Mouse (Mus musculus) lung, embryonic 15.5 days (tissue): ENCODE data around the gene Nipa1. TPM values are rescaled to one million over a fixed set of nuclear protein-coding genes. Genes with fewer than 3 reads are reported as not detected.

Experiments used
- ATAC-seq: fragments of 200-750 bp; cut with Nextera tagmentation; 2 replicates; pipeline ENCODE4 v1.8.0; 2017; ENCODE audit warnings: moderate number of reproducible peaks, borderline replicate concordance; ENCODE audit not compliant: low FRiP score, low TSS enrichment; ENCODE audit errors: extremely low read depth
- H3K27ac ChIP-seq: fragments of 300-500 bp; sonication (generic); 2 replicates; pipeline ENCODE4 v1.5.1; 2015; ENCODE audit warnings: moderate library complexity, mild to moderate bottlenecking, inconsistent platforms
- H3K27me3 ChIP-seq: fragments of 300-500 bp; sonication (generic); 2 replicates; pipeline ENCODE4 v1.6.1; 2015; ENCODE audit warnings: inconsistent platforms
- H3K36me3 ChIP-seq: fragments of 300-500 bp; sonication (generic); 2 replicates; pipeline ENCODE4 v1.6.1; 2015; ENCODE audit warnings: inconsistent platforms
- H3K4me1 ChIP-seq: fragments of 300-500 bp; sonication (generic); 2 replicates; pipeline ENCODE4 v1.6.1; 2015; ENCODE audit warnings: inconsistent platforms
- H3K4me2 ChIP-seq: fragments of 300-500 bp; sonication (generic); 2 replicates; pipeline ENCODE4 v1.6.1; 2015; ENCODE audit warnings: inconsistent platforms, mild to moderate bottlenecking, moderate library complexity
- H3K4me3 ChIP-seq: fragments of 300-500 bp; sonication (generic); 2 replicates; pipeline ENCODE4 v1.5.1; 2015; ENCODE audit warnings: mild to moderate bottlenecking, inconsistent platforms
- H3K9ac ChIP-seq: fragments of 300-500 bp; sonication (generic); 2 replicates; pipeline ENCODE4 v1.6.1; 2015; ENCODE audit warnings: inconsistent platforms
- H3K9me3 ChIP-seq: fragments of 300-500 bp; sonication (generic); 2 replicates; pipeline ENCODE4 v1.6.1; 2016; ENCODE audit warnings: inconsistent platforms
- WGBS: fragments of 180-500 bp; shearing (Covaris S2); methylation state at CpG from one replicate; pipeline ENCODE4 v1.1.7; 2015; 5-methylcytosine and 5-hydroxymethylcytosine counted together
- polyA plus RNA-seq: library from polyadenylated mRNA; unstranded; fragments of >200 nt; fragmentation: Nextera tagmentation; extraction: Ambion mirVana; gene quantifications from 2 replicates; pipeline ENCODE4 v1.2.1, GENCODE M21; 2015

The Nipa1 gene
- 7.3 and 8.0 TPM in 2 replicates for polyA plus RNA-seq

- H3K4me1 ChIP-seq, result peaks cover 11% of the 10 kb centered on the region
- H3K4me2 ChIP-seq, result peak within 1 kb of the TSS; percentile 77
- WGBS, result 34% methylated on average over 3 of the region's 3 CpGs
- ATAC-seq, result no peak
- H3K27ac ChIP-seq, result peak within 1 kb of the TSS; percentile 66
- no peaks in the 10 kb centered on the region for H3K9me3 ChIP-seq
- peak within 1 kb of the TSS; percentile 68 for H3K4me3 ChIP-seq
- no peaks in the 10 kb centered on the region for H3K36me3 ChIP-seq
- no peaks in the 10 kb centered on the region for H3K27me3 ChIP-seq
- H3K9ac ChIP-seq, result peak within 1 kb of the TSS; percentile 75
These were observed at the start of gene Nipa1 for GRCm38 (mm10) chr7:56019930-56020253. TSS of gene Nipa1 (minus strand) at chr7:56019954.

DNA sequence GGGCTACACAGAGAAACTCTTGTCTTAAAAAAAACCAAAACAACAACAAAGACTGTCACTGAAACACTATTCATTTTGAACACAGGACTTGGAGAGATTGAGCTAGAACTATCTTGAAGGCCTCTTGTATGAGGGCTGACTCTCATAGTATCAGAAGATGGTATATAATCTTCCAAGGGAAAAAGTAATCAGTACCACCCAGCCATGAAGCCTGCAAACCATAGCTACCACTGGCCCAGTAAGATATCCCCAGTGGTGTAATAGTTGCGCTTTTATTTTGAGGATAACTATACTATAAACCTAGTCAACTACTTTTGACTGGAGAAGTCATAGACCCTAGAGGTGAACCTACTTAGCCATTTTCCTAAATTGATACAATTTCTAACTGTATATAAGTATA, 46.9 kb upstream of the Nipa1 start:
- Histone ChIP-seq H3K4me1 (no peaks in the 10 kb centered on the region), H3K4me2 (no peak overlapping the region), H3K9me3 (no peaks in the 10 kb centered on the region), H3K36me3 (no peaks in the 10 kb centered on the region; the same call in 1 of the 2 replicates), H3K27me3 (no peaks in the 10 kb centered on the region), H3K9ac (no peak overlapping the region), H3K4me3 (no peak overlapping the region), H3K27ac (no peak overlapping the region)
- ATAC-seq, result no peak
- WGBS, result 93% methylated on average over 1 of the region's 1 CpGs

DNA sequence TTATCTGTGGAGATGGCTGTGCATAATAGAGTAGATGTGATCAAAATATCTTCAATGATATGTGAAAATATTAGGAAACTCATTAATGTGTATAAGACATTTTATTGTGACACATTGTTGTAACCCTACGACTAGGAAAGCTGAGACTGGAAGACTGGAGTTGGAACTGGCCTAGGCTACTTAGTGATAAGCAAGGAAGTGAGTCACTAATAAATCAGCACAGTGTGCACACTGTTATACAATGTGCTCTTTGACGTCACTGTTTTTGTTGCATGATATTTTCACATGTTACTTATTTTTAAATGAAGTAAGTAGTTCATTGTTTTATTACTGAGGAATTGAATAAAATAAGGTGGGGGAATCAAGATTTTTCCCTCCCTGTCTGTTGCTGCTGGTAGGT, 46.4 kb upstream of the Nipa1 start:
- no peak overlapping the region for H3K4me2 ChIP-seq
- H3K4me3 ChIP-seq, result no peak overlapping the region
- WGBS, result 57% methylated on average over 2 of the region's 2 CpGs
- ATAC-seq, result no peak
- H3K27me3 ChIP-seq, result no peaks in the 10 kb centered on the region
- no peaks in the 10 kb centered on the region; the same call in 1 of the 2 replicates for H3K36me3 ChIP-seq
- H3K9me3 ChIP-seq, result no peaks in the 10 kb centered on the region
- H3K9ac ChIP-seq, result no peak overlapping the region
- no peak overlapping the region for H3K27ac ChIP-seq
- H3K4me1 ChIP-seq, result no peaks in the 10 kb centered on the region

DNA sequence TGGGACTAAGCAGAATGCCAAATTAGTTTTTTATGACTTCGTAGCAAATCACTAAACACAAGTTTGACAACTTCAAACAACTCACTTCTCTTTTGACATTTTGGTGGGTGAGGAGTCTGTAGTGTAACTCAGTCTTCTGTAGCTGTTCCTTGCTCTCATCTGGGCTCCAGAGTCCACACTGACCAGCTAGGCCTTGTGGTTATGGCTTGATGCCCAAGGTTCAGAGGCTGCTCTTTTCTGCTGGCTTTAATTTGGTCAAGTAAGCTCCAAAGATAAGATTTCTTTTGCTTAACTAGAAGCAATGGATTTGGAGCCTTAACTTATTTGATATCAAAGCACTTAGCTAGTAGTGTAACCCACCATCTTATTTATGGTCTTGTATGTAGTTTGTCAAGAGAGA, 45.1 kb upstream of the Nipa1 start:
- no peak for ATAC-seq
- H3K4me3 ChIP-seq, result no peak overlapping the region
- 87% methylated on average over 1 of the region's 1 CpGs for WGBS
- no peaks in the 10 kb centered on the region for H3K36me3 ChIP-seq
- H3K27ac ChIP-seq, result no peak overlapping the region
- no peaks in the 10 kb centered on the region for H3K4me1 ChIP-seq
- H3K27me3 ChIP-seq, result no peaks in the 10 kb centered on the region
- H3K9me3 ChIP-seq, result no peaks in the 10 kb centered on the region
- H3K9ac ChIP-seq, result no peak overlapping the region
- H3K4me2 ChIP-seq, result no peak overlapping the region

GRCm38 (mm10) chr7:56055338-56055737, 35.6 kb upstream of the Nipa1 start:
- Histone ChIP-seq H3K4me1 (peaks cover 9% of the 10 kb centered on the region), H3K36me3 (peaks cover 11% of the 10 kb centered on the region; the same call in 1 of the 2 replicates), H3K9me3 (no peaks in the 10 kb centered on the region), H3K4me2 (no peak overlapping the region), H3K27me3 (no peaks in the 10 kb centered on the region), H3K9ac (no peak overlapping the region), H3K27ac (no peak overlapping the region), H3K4me3 (no peak overlapping the region)
- WGBS, result 88% methylated on average over 3 of the region's 3 CpGs
- ATAC-seq, result no peak

- Histone ChIP-seq H3K4me2 (no peak overlapping the region), H3K9me3 (no peaks in the 10 kb centered on the region), H3K36me3 (peaks cover 11% of the 10 kb centered on the region; the same call in 1 of the 2 replicates), H3K4me1 (peaks cover 9% of the 10 kb centered on the region), H3K9ac (no peak overlapping the region), H3K4me3 (no peak overlapping the region), H3K27ac (no peak overlapping the region), H3K27me3 (no peaks in the 10 kb centered on the region)
- ATAC-seq, result no peak
These were observed 33.2 kb upstream of the Nipa1 start for GRCm38 (mm10) chr7:56052996-56053395.

GRCm38 (mm10) chr7:56050487-56050911, 30.7 kb upstream of the Nipa1 start:
- Histone ChIP-seq H3K9ac (peak overlapping the region; percentile 74), H3K4me1 (peaks cover 9% of the 10 kb centered on the region), H3K36me3 (no peaks in the 10 kb centered on the region), H3K4me3 (peak overlapping the region; percentile 71), H3K4me2 (peak overlapping the region; percentile 63), H3K27ac (peak overlapping the region; percentile 87), H3K9me3 (no peaks in the 10 kb centered on the region), H3K27me3 (no peaks in the 10 kb centered on the region)
- 1% methylated on average over 18 of the region's 18 CpGs for WGBS
- peak; percentile 46; the same call in 1 of the 2 replicates for ATAC-seq

DNA sequence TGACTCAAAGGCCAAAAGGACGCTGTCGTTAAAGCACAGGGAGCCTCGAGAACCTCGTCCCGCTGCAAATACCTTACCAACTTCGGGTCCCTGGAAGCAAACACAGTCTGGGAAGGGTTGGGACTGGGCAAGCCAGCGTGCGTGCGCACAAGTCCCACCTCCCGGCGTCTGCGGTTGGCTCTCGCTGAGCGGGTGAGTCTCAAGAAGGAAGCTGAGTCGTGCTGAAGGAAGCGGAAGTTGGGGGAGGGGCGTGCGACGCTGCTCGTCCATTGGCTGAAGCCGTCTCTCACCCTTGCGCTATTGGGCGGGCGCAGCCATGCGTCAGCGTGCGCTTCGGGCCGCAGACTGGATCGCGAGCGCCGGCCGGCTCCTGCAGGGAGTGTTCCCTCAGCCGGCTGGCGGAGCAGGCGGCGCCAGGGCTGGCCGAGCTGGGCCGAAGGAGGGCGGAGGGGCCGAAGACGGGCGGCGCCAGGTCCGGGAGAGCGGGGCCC, 30.1 kb upstream of the Nipa1 start, which contains the start of gene Herc2:
Gene Herc2, plus strand, starts transcription at position 366 of the 491 bp plus-strand sequence.
- WGBS, result under 1% methylated on average over 40 of the region's 47 CpGs
- Histone ChIP-seq H3K4me2 (peak within 1 kb of the TSS; percentile 63), H3K4me1 (peaks cover 9% of the 10 kb centered on the region), H3K9me3 (no peaks in the 10 kb centered on the region), H3K9ac (peak within 1 kb of the TSS; percentile 74), H3K36me3 (no peaks in the 10 kb centered on the region), H3K27ac (peak within 1 kb of the TSS; percentile 87), H3K27me3 (no peaks in the 10 kb centered on the region), H3K4me3 (peak within 1 kb of the TSS; percentile 71)
- peak; percentile 100 for ATAC-seq

- Histone ChIP-seq H3K4me3 (no peak overlapping the region), H3K27ac (no peak overlapping the region), H3K4me1 (peaks cover 9% of the 10 kb centered on the region), H3K9ac (no peak overlapping the region), H3K27me3 (no peaks in the 10 kb centered on the region), H3K36me3 (no peaks in the 10 kb centered on the region), H3K4me2 (no peak overlapping the region), H3K9me3 (no peaks in the 10 kb centered on the region)
- 77% methylated on average over 1 of the region's 1 CpGs for WGBS
- ATAC-seq, result no peak
These were observed 27.4 kb upstream of the Nipa1 start for GRCm38 (mm10) chr7:56047178-56047577.

DNA sequence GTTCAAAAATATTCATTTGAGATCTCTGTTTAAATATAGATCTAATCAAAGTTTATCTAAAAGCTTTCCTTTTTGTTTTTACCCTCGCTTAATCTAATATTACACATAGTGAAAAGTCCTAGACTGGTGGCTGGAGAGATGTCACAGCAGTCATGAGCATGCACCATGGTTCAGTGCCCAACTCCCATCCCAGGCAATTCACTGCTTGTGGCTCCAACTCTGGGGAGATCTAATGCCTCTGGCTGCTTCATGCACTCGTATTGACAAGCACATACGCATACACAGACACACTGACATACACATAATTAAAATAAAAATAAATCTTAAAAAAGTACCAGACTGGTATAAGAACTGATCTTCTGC, 24.5 kb upstream of the Nipa1 start:
- H3K9ac ChIP-seq, result no peak overlapping the region

DNA sequence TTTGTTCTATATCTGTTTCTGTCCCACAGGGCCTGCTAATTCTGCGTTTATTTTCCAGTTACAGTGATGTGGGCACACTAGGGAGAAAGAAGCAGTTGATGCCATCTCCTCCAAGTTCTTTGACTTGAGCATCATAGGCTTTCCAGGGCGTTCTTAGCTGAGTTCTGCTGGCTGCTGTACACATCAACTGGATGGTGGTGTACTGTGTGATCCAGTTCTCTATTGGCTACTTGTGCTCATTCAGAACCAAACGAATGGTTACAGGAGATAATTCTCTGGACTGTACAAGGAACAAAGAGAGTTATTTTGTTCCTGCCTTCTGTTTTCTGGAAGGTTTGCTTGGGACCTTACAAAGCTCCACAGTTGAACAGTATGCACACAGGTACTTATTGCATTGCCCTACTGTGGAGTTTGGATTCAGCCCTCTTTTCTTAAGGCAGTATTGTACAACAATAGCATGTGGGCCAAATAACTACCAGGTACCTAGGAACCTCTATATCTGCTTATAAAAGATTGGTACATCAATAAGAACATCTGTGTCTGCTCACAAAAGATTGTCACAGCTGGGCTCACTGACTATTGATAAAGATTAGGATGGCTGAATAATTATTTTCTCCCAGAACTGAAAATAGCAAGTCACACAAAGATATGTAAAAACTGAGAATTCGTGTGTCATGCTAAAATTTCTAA, 24.0 kb upstream of the Nipa1 start:
- Histone ChIP-seq H3K36me3 (no peaks in the 10 kb centered on the region), H3K4me3 (no peak overlapping the region), H3K9me3 (no peaks in the 10 kb centered on the region), H3K27me3 (no peaks in the 10 kb centered on the region), H3K27ac (no peak overlapping the region), H3K4me2 (no peak overlapping the region), H3K4me1 (no peaks in the 10 kb centered on the region), H3K9ac (no peak overlapping the region)
- 60% methylated on average over 4 of the region's 4 CpGs for WGBS
- ATAC-seq, result no peak

More for the DNA sequence above, 24.5 kb upstream of the Nipa1 start:
- ATAC-seq, result no peak
- Histone ChIP-seq H3K36me3 (no peaks in the 10 kb centered on the region), H3K4me3 (no peak overlapping the region), H3K4me1 (no peaks in the 10 kb centered on the region), H3K4me2 (no peak overlapping the region), H3K27me3 (no peaks in the 10 kb centered on the region), H3K27ac (no peak overlapping the region), H3K9me3 (no peaks in the 10 kb centered on the region)
- 72% methylated on average over 3 of the region's 3 CpGs for WGBS

GRCm38 (mm10) chr7:56042353-56042752, 22.6 kb upstream of the Nipa1 start:
- Histone ChIP-seq H3K27ac (no peak overlapping the region), H3K9ac (no peak overlapping the region), H3K9me3 (no peaks in the 10 kb centered on the region), H3K36me3 (no peaks in the 10 kb centered on the region), H3K4me2 (no peak overlapping the region), H3K4me3 (no peak overlapping the region), H3K4me1 (no peaks in the 10 kb centered on the region), H3K27me3 (no peaks in the 10 kb centered on the region)
- ATAC-seq, result no peak
- WGBS, result 14% methylated on average over 5 of the region's 5 CpGs
